ENCODE assay signal across 8 mouse cellular contexts in the genomic region with DNA sequence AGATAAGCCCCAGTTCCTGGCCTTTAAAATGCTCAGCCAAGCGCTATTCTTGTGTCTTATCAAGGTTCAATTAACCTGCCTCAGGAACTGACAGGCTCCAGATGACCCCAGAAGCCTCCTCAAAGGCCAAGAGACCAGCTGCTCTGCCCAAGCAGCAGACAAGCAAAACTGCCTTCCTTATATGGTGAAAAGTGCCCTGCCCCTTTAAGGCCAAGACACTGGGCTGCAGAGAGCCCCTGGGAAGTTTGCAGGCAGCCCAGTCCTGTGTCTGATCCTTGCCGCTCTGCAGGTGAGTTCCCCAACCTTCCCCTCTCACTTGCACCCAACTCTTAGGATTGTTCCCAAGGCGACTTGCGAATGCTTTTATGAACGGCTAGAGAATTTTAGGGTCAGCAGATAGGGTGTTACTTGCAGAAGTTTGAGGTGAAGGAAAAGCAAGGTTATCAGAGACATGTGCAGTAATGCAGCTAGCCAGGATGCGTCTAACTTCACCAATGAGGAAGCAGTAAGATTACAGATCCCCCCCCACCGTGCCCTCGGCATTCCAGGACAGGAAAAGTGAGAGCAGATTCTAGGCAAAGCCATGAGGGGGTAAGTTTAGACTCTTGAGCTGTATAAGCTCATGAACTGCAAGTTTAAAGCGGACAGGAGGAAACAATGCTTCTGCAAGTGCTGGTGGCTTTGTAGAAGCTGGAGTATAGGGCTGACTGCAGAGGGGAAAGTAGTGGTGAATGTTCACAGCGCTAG.
DNase-seq lines count a peak whose midpoint lies in the region; ATAC-seq lines count a peak whose summit lies in the region.

No protein-coding gene starts in this region.

- peak overlapping the region; percentile 30 for H3K4me3 ChIP-seq in lung, embryonic 15.5 days
- H3K4me3 ChIP-seq in neural tube, embryonic 15.5 days (replicated peaks), result 0 out of 2 replicates have a peak overlapping the region, but pooled peaks have one; percentile 1

- peak overlapping the region; percentile 56 for H3K27ac ChIP-seq in lung, embryonic 15.5 days
- no peak overlapping the region for H3K27ac ChIP-seq in neural tube, embryonic 15.5 days (replicated peaks)

- DNase-seq in lung, postnatal 14 days, result no peak
- DNase-seq in heart, postnatal 10 days, result peak; percentile 47 to 59
- peak; percentile 58 to 60 for DNase-seq in kidney, postnatal 36 days
- no peak for DNase-seq in cerebellum, adult 9-10 months
- no peak for DNase-seq in urinary bladder, postnatal 10 days (ENCODE audit: low spot score)
- DNase-seq in thymus, postnatal 14 days, result no peak

- no peaks in the 10 kb centered on the region for H3K36me3 ChIP-seq in lung, embryonic 15.5 days
- H3K36me3 ChIP-seq in neural tube, embryonic 15.5 days, result no peaks in the 10 kb centered on the region

- intact Hi-C loops in heart, postnatal 10 days (cut with DNase I), result loop anchor here (2.0 to 10.0 kb wide), 2 partner anchors 25 to 413 kb away; no protein-coding TSS in a partner anchor

- no peaks in the 10 kb centered on the region for H3K9me3 ChIP-seq in lung, embryonic 15.5 days
- no peaks in the 10 kb centered on the region for H3K9me3 ChIP-seq in neural tube, embryonic 15.5 days (replicated peaks)

- peak; percentile 68; the same call in 1 of the 2 replicates for ATAC-seq in lung, embryonic 15.5 days (ENCODE audit: borderline replicate concordance, extremely low read depth, low FRiP score, low TSS enrichment)
- ATAC-seq in neural tube, embryonic 15.5 days (ENCODE audit: low FRiP score), result no peak

- H3K9ac ChIP-seq in lung, embryonic 15.5 days, result 0 out of 2 replicates have a peak overlapping the region, but pooled peaks have one; percentile 17
- no peak overlapping the region for H3K9ac ChIP-seq in neural tube, embryonic 15.5 days (replicated peaks)

- H3K4me2 ChIP-seq in lung, embryonic 15.5 days, result peak overlapping the region; percentile 49
- H3K4me2 ChIP-seq in neural tube, embryonic 15.5 days, result peak overlapping the region; percentile 43

- no peaks in the 10 kb centered on the region for H3K27me3 ChIP-seq in lung, embryonic 15.5 days
- H3K27me3 ChIP-seq in neural tube, embryonic 15.5 days (replicated peaks), result no peaks in the 10 kb centered on the region

- H3K4me1 ChIP-seq in lung, embryonic 15.5 days, result peaks cover 33% of the 10 kb centered on the region
- H3K4me1 ChIP-seq in neural tube, embryonic 15.5 days, result peaks cover 15% of the 10 kb centered on the region

- 5% methylated on average over 10 of the region's 10 CpGs for WGBS in lung, embryonic 15.5 days
- 6% methylated on average over 10 of the region's 10 CpGs for WGBS in neural tube, embryonic 15.5 days

Comparison
In these comparisons a context has a peak if more than half of its experiments do, and no peak if none do; other contexts are left out.
1. DNase-seq: peak in heart, postnatal 10 days (2 of 2) and kidney, postnatal 36 days (2 of 2); none in lung, postnatal 14 days (single experiment), cerebellum, adult 9-10 months (single experiment), urinary bladder, postnatal 10 days (single experiment) and thymus, postnatal 14 days (single experiment).